Mouse (Mus musculus): ENCODE measurements at regions not wholly inside any gene's neighbourhood (a gene's known extent, or its start where the extent isn't known, plus 50 kb on each side); places are given as distances from the start of the nearest gene placed in this dataset.
"Not testable (repeated sequence)": the region's sequence is repeated elsewhere in the genome, so short reads cannot be mapped to it uniquely, and the experiment has no call there.

DNA sequence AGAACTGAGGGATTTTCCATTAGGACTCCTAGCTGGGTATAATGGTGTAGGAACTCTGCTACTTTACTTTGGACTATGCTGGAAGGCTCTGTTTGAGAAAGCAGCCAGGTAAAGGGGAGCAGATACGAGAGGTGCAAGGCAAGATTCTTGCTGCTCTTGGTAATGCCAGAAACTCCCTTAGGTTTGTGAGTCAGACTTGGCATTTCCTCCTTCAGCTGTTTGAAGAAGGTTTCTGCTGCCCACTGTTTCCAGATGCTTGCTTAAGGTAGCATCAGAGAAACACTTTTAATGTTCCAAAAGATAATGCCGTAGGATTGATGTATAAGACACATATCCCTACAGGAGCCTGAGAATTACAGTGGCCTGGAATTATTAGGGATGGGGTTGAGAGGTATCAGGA lies 222.9 kb downstream of the Arl6ip6 start:
- no peak overlapping the region for H3K4me2 ChIP-seq (ENCODE audit: low read depth)
- no peaks in the 10 kb centered on the region for H3K36me3 ChIP-seq (ENCODE audit: insufficient read depth)
- H3K9me3 ChIP-seq (ENCODE audit: low read length), result no peaks in the 10 kb centered on the region
- H3K9ac ChIP-seq, result no peak overlapping the region
- no peak for ATAC-seq
- WGBS, result 88% methylated on average over 2 of the region's 2 CpGs
- no peak for TF ChIP-seq CTCF (IDR thresholded peaks at IDR 0.05; ENCODE audit: low read depth)
- no peak for DNase-seq
- no peaks in the 10 kb centered on the region for H3K4me1 ChIP-seq (ENCODE audit: insufficient read depth)
- no peak overlapping the region for H3K4me3 ChIP-seq (ENCODE audit: low read depth, low read length)
- H3K27me3 ChIP-seq (ENCODE audit: insufficient read depth, low read length), result no peaks in the 10 kb centered on the region
- H3K27ac ChIP-seq (ENCODE audit: low read depth, low read length), result no peak overlapping the region

DNA sequence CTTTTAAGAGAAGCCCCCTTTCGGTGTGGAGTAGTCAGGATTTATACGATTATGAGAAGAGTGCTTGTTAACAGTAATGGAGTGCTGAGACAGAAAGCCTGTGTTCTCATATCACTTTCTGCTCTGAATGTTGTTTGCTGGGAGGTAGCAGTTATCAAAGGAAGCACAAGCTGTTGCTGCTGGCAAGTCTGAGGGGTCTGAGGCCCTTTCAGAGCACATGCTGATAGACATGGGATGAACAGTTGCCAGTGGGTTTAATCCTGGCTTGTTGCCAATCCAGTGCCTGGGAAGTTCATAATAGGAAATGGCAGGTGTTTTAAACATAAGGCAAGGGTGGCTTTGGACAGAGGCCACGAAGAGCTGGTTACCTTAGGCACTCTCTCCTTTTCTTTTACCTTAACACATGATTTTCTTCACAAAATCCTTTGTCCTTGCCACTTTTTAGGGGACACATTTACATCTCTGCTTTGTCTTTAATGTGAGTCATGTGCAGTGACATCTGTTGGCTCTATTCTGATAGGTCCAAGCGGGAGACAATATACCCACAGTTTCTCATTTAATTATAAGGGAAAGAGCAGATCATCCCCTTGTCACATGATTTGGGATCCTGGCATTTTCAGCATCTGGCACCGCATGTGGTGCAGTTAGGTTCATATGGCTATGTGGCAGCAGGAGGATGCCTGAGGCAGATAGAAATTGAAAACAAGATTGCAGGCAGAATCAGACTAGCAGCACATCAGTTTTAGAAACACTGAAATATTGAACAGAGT lies 245.7 kb downstream of the Arl6ip6 start:
- ATAC-seq, result peak; percentile 93
- WGBS, result 15% methylated on average over 5 of the region's 5 CpGs
- Histone ChIP-seq H3K9me3 (ENCODE audit: low read length) (no peaks in the 10 kb centered on the region), H3K27ac (ENCODE audit: low read depth, low read length) (peak overlapping the region; percentile 35), H3K36me3 (ENCODE audit: insufficient read depth) (no peaks in the 10 kb centered on the region), H3K9ac (no peak overlapping the region), H3K4me3 (ENCODE audit: low read depth, low read length) (no peak overlapping the region), H3K27me3 (ENCODE audit: insufficient read depth, low read length) (no peaks in the 10 kb centered on the region), H3K4me2 (ENCODE audit: low read depth) (no peak overlapping the region), H3K4me1 (ENCODE audit: insufficient read depth) (no peaks in the 10 kb centered on the region)
- no peak; the same call in 1 of the 2 replicates for TF ChIP-seq CTCF (IDR thresholded peaks at IDR 0.05; ENCODE audit: low read depth)
- DNase-seq, result peak; percentile 83

DNA sequence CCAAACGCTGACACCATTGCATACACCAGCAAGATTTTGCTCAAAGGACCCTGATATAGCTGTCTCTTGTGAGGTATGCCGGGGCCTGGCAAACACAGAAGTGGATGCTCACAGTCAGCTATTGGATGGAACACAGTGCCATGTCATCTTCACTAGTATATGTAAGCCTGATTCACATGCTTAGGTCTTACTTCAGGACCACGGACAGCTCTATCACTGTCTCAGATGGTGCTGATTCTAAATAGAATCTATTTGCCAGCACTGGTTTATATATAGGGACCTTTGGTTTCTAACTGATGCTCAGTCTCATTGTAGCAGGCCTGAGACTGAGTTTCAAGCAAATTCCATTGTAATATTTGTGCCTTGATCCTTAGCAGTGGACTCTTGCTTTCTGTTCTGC lies 248.8 kb downstream of the Arl6ip6 start:
- not testable (repeated sequence) for H3K9me3 ChIP-seq (ENCODE audit: low read length); H3K4me1 ChIP-seq (ENCODE audit: insufficient read depth); H3K4me3 ChIP-seq (ENCODE audit: low read depth, low read length); H3K27me3 ChIP-seq (ENCODE audit: insufficient read depth, low read length); H3K9ac ChIP-seq; H3K36me3 ChIP-seq (ENCODE audit: insufficient read depth); ATAC-seq; H3K4me2 ChIP-seq (ENCODE audit: low read depth); H3K27ac ChIP-seq (ENCODE audit: low read depth, low read length)
- peak; percentile 6 for DNase-seq
- 55% methylated on average over 3 of the region's 3 CpGs for WGBS

DNA sequence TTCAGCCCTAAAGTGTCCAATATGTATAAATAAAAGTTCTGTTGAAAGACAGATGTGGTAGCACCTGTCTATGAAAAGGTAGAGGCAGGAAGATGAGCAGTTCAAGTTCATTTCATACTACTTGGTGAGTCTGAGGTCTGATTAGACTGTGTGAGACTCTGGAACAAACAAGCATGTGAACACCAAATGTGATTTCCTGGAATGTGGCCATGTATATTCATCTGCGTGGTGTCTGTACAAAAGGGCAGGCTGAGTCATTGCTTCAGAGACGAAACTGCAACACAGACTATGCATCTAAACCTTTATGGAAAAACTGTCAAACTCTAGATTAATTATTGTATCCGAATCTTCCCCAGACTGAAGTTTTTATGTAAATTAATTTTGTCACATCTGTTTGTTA lies 268.7 kb downstream of the Arl6ip6 start:
- no peaks in the 10 kb centered on the region for H3K36me3 ChIP-seq (ENCODE audit: insufficient read depth)
- no peaks in the 10 kb centered on the region for H3K27me3 ChIP-seq (ENCODE audit: insufficient read depth, low read length)
- H3K9ac ChIP-seq, result no peak overlapping the region
- no peak overlapping the region for H3K4me2 ChIP-seq (ENCODE audit: low read depth)
- no peaks in the 10 kb centered on the region for H3K9me3 ChIP-seq (ENCODE audit: low read length)
- no peak for DNase-seq
- no peak for ATAC-seq
- 46% methylated on average over 3 of the region's 3 CpGs for WGBS
- H3K4me1 ChIP-seq (ENCODE audit: insufficient read depth), result no peaks in the 10 kb centered on the region
- H3K4me3 ChIP-seq (ENCODE audit: low read depth, low read length), result no peak overlapping the region
- TF ChIP-seq CTCF (IDR thresholded peaks at IDR 0.05; ENCODE audit: low read depth), result no peak
- no peak overlapping the region for H3K27ac ChIP-seq (ENCODE audit: low read depth, low read length)

GRCm38 (mm10) chr2:53474455-53474854 lies 282.9 kb downstream of the Arl6ip6 start:
- H3K27me3 ChIP-seq (ENCODE audit: insufficient read depth, low read length), result no peaks in the 10 kb centered on the region
- 84% methylated on average over 4 of the region's 4 CpGs for WGBS
- no peak for TF ChIP-seq CTCF (IDR thresholded peaks at IDR 0.05; ENCODE audit: low read depth)
- ATAC-seq (no peak), DNase-seq (no peak)
- no peak overlapping the region for H3K27ac ChIP-seq (ENCODE audit: low read depth, low read length)
- H3K9ac ChIP-seq, result no peak overlapping the region
- H3K4me3 ChIP-seq (ENCODE audit: low read depth, low read length), result no peak overlapping the region
- no peak overlapping the region for H3K4me2 ChIP-seq (ENCODE audit: low read depth)
- no peaks in the 10 kb centered on the region for H3K4me1 ChIP-seq (ENCODE audit: insufficient read depth)
- H3K9me3 ChIP-seq (ENCODE audit: low read length), result no peaks in the 10 kb centered on the region
- no peaks in the 10 kb centered on the region for H3K36me3 ChIP-seq (ENCODE audit: insufficient read depth)

DNA sequence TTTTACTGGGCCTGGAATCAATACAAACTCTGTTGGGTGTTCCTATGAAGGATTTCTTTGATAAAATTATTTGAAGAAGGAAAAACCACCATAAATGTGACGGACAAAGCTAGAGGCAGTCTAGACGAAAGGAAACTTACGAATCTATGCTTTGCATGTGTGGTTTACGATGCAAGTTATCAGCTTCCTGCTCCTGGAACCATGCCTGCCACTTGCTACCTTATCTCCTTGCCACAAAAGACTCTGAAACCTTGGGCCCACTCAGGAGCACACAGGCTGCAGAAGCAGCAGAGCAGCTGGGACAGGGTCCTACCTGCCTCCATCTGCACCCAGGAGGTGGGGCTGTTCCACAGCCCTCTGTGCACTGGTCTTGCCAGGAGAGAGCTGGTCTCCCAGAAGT lies 287.5 kb downstream of the Arl6ip6 start:
- not testable (repeated sequence) for H3K4me1 ChIP-seq (ENCODE audit: insufficient read depth); H3K36me3 ChIP-seq (ENCODE audit: insufficient read depth); H3K9ac ChIP-seq; H3K27ac ChIP-seq (ENCODE audit: low read depth, low read length); H3K27me3 ChIP-seq (ENCODE audit: insufficient read depth, low read length); DNase-seq; H3K4me2 ChIP-seq (ENCODE audit: low read depth); H3K9me3 ChIP-seq (ENCODE audit: low read length); H3K4me3 ChIP-seq (ENCODE audit: low read depth, low read length); ATAC-seq
- WGBS, result 82% methylated on average over 4 of the region's 4 CpGs

- Histone ChIP-seq H3K4me3 (ENCODE audit: low read depth, low read length) (no peak overlapping the region), H3K4me2 (ENCODE audit: low read depth) (no peak overlapping the region), H3K27me3 (ENCODE audit: insufficient read depth, low read length) (no peaks in the 10 kb centered on the region), H3K4me1 (ENCODE audit: insufficient read depth) (no peaks in the 10 kb centered on the region), H3K27ac (ENCODE audit: low read depth, low read length) (no peak overlapping the region), H3K9me3 (ENCODE audit: low read length) (no peaks in the 10 kb centered on the region), H3K36me3 (ENCODE audit: insufficient read depth) (no peaks in the 10 kb centered on the region), H3K9ac (no peak overlapping the region)
- WGBS, result 22% methylated on average over 1 of the region's 1 CpGs
- DNase-seq (no peak), ATAC-seq (peak; percentile 29; the same call in 1 of the 2 replicates)
- TF ChIP-seq CTCF (IDR thresholded peaks at IDR 0.05; ENCODE audit: low read depth), result no peak
These were observed 296.8 kb downstream of the Arl6ip6 start for GRCm38 (mm10) chr2:53488301-53488700.
